Mouse (Mus musculus) granulocyte monocyte progenitor cell, adult 5-6 weeks (primary cell): ENCODE measurements around the gene Mfsd6l. TPM values are rescaled to one million over a fixed set of nuclear protein-coding genes. Genes with fewer than 3 reads are reported as not detected.
A peak's percentile ranks its signal among the peaks of the same experiment; 100 is the strongest.

Experiments used
- ATAC-seq: replicated peaks from 2 replicates; pipeline ENCODE4 v1.8.0; 2016; ENCODE audit warnings: mild to moderate bottlenecking, moderate TSS enrichment, inconsistent platforms; ENCODE audit not compliant: poor library complexity, severe bottlenecking
- total RNA-seq, 2 experiments: library from RNA; stranded (forward) in 1 of 2; stranded (reverse) in 1 of 2; fragments of 200-712, 200-1000 nt in 1 of 2; fragments of >200 nt in 1 of 2; fragmentation: Nextera tagmentation in 1 of 2; gene quantifications; 2 replicates each; pipeline ENCODE4 v1.2.3; 2014 to 2017

Mfsd6l gene
- total RNA-seq (2014; fragmentation: Nextera tagmentation) (0.88 TPM in 1 of 2 replicates, not detected in the other), total RNA-seq (2017) (0.26 TPM in 1 of 2 replicates, not detected in the other)

GRCm38 (mm10) chr11:68555918-68556584, at the start of gene Mfsd6l:
TSS of gene Mfsd6l (plus strand) at chr11:68556186.
- ATAC-seq, result no peak

- no peak for ATAC-seq
Observed at GRCm38 (mm10) chr11:68507246-68507645, 48.7 kb upstream of the Mfsd6l start.

DNA sequence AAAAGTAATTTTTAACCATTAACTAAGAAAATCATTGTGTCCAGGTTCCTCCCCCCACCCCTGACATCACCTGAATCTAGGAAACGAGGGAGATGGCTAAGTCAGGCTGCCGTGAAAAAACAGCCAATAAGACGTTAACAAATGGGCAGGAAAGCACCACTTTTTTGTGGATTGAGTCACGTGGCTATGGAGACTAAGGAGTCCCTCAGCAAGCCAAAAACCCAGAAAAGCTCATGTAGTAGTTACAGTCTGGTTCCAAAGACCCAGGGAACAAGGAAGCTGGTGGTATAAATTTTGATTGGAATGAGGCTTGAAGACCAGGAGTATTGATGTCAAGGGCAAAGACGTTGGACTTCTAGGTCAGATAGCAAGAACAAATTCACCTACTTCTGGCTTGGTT, 47.4 kb upstream of the Mfsd6l start:
- no peak for ATAC-seq

- peak; percentile 62 for ATAC-seq
Observed at GRCm38 (mm10) chr11:68509194-68509593, 46.8 kb upstream of the Mfsd6l start.

GRCm38 (mm10) chr11:68513969-68514368, 42.0 kb upstream of the Mfsd6l start:
- peak; percentile 96 for ATAC-seq

- peak; percentile 73 for ATAC-seq
Observed at GRCm38 (mm10) chr11:68519362-68519761, 36.6 kb upstream of the Mfsd6l start.

DNA sequence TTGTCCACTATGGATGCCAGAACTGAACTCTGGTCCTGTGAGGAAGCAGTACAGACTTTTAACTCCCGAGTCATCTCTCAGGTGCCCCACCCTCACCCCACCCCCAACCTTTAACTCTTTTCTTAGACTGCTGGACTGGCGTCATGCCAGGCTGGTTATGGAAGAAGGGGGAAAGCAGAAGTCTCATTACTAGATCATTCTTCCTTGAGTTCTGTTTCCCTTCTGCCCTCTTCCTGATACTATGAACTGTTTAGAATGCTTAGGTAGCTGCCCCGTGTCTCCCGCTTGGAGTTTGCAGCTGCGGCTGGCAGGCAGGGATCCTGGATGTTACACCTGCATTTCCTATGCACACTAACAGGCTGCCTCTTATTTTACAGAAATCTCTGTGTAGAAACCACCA, 36.2 kb upstream of the Mfsd6l start:
- ATAC-seq, result peak; percentile 53

DNA sequence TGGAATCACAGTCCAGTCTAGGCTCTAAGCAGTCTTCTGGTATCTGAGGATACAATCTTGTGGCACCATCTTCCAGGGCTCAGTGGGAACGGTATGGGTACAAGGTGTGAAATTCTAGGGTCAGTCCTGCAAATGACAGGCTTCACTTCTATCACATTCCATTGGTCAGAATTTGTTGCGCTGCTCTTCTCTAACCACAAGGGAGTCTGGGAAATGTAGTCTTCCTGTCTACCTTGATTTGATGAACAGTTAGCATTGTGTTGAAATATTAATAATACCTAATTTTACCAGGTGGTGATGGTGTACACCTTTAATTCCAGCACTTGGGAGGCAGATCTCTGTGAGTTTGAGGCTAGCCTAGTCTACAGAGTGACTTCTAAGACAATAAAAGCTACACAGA, 35.5 kb upstream of the Mfsd6l start:
- no peak for ATAC-seq

- peak; percentile 60 for ATAC-seq
Observed at GRCm38 (mm10) chr11:68521352-68521751, 34.6 kb upstream of the Mfsd6l start.

- no peak for ATAC-seq
Observed at GRCm38 (mm10) chr11:68526441-68526840, 29.5 kb upstream of the Mfsd6l start.

DNA sequence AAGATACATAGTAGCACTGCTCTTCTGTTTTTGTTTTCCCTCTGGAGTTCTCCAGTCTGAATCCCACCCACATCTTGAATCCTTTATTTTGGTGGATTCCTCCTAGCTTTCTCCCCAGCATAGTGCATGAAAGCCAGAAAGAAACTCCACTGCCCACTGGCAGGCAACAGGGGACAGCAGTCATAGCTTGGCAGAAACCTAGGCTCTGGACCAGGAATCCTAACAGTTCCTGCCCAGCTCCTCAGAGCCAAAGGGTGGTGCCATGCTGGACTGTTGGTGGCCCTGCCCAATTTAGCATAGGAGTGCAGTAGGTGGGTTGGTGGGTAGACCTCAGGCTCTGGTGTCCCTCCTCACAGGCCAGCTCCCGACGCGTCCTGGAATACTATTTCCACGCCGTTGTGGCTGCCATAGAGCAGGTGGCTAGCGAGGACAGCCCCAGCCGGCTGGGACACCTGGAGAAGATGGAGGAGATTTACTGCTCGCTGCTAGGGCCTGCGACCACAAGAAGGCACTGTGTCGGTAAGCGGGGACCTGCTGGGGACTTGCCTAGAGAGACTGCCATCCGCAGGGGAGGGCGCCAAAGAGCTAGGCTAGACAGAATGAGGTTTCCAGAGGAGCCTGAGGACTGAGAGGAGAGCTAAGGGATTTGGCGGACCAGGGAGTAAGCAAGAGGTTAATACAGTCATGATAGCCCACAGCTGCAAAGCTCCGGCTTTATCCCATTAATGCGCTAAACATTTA, 24.8 kb upstream of the Mfsd6l start:
- ATAC-seq, result no peak

DNA sequence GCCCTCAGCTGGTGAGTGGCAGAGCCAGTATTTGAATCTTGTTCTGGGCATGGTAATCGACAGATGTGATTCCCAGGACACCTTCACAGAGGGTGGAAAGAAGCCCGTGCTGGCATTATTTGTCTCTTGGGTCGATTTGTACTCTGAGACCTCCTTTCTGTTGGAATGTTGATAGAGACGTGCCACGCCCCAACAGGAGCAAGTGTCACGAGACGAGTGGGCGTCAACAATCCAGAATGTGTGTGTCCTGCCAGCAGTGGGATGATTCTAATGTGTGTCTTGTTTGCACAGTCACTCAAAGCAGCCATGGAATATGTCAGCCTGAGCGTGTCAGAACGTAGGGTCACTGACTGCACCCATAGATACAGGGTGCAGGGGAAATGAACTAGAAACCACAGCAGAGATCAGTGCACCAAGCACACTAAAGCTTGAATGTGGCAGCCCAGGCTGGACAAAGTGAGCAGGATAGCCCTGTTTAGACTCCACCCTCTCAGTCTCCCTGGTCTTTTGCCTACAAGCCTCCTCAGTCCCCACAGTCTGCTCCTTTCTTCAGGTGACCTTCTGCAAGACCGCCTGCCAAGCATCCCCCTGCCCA, 23.9 kb upstream of the Mfsd6l start:
- no peak for ATAC-seq

GRCm38 (mm10) chr11:68532773-68533172, 23.2 kb upstream of the Mfsd6l start:
- ATAC-seq, result no peak

GRCm38 (mm10) chr11:68533971-68534475, 22.0 kb upstream of the Mfsd6l start:
- no peak for ATAC-seq

DNA sequence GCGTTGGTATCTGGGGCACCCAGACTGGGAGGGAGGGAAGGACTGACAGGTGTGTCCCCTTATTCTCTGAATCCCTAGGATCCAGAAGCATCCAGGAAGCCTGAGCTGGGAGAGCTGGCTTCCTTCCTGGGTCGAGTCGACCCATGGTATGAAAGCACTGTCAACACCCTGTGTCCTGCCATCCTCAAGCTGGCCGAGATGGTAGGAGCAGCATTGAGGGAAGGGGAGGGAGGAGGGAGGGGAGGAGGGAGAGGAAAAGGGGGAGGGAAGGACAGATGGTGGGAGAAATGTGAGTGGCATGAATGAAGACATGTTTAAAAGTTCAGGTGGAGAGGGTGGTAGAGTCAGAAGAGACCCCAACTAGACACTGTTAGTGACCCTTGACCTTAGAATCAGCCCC, 20.0 kb upstream of the Mfsd6l start:
- no peak for ATAC-seq

- ATAC-seq, result peak; percentile 48; the same call in 1 of the 2 replicates
Observed at GRCm38 (mm10) chr11:68536465-68536864, 19.5 kb upstream of the Mfsd6l start.

DNA sequence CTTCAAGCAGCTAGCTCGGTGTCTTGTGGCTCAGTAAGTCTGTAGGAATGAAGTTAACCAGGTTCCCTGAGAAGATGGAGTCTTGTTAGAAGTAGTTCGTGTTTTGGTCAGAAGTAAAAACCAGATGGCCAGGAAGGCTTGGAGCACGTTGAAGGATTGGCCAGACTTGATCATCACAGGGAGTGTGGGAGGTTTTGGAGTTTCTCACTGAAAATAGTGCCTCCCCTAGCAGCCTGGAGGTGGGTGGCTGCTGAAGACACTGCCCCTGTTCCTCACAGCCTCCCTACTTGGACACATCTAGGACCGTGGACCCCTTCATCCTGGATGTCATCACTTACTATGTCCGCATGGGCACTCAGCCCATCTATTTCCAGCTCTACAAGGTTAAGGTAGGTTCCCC, 16.4 kb upstream of the Mfsd6l start:
- ATAC-seq, result no peak

DNA sequence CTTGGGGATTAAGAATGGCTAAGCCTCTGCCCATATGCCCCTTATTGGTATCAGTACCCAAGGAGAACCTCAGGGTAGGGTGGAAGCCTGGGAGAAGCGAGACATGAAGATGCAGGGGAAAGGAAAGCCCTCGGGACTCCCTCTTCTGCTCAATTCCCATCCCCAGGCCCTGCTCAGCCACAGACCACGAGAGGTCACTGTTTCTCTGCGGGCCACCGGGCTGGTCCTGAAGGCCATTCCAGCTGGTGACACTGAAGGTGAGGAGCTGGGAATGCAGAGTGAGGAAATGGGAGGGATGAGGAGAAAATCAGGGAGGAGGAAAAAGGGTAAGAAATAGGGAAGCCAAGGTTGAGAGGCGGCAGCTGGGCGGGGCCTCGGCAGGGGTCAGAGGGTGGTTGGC, 11.4 kb upstream of the Mfsd6l start:
- no peak for ATAC-seq

- ATAC-seq, result no peak
Observed at GRCm38 (mm10) chr11:68545172-68545571, 10.8 kb upstream of the Mfsd6l start.

- ATAC-seq, result no peak
Observed at GRCm38 (mm10) chr11:68545682-68546222, 10.2 kb upstream of the Mfsd6l start.

GRCm38 (mm10) chr11:68547484-68547883, 8.5 kb upstream of the Mfsd6l start:
- no peak for ATAC-seq
